Mouse (Mus musculus): ENCODE measurements around the gene Hnf4a. TPM values are rescaled to one million over a fixed set of nuclear protein-coding genes. Genes with fewer than 3 reads are reported as not detected.

The Hnf4a gene
- total RNA-seq, 2 experiments from 2014 or later: not detected

- no peak overlapping the region for H3K27ac ChIP-seq
- H3K4me3 ChIP-seq: no peak overlapping the region
- intact Hi-C loops (cut with DNase I): no loop called here
- TF ChIP-seq CTCF (IDR thresholded peaks at IDR 0.05): no peak
- DNase-seq (ENCODE audit: extremely low spot score in 1 of 2, low spot score in 2 of 2): no peak
Measured at GRCm38 (mm10) chr2:163468866-163469265, 37.7 kb upstream of the Hnf4a start.

DNA sequence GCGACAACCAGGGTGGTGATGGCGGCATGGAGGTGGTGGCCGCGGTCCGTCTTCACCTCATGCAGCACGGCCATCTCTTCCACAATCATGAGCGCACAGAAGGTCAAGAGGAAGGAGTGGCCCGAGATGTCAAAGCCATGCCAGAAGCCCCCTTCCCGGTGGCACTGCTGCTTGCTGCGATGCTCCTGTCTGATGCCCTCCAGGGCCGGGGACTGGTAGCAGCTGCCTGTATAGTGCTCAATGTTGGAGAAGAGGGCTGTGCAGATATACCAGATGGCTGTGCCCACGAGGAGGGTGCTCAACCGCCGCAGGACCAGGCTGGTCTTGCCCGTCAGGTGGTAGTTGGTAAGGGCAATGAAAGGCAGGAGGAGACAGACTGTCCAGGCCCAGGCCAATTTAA, 36.9 kb upstream of the Hnf4a start:
- no peak for TF ChIP-seq CTCF (IDR thresholded peaks at IDR 0.05)

GRCm38 (mm10) chr2:163471136-163471535, 35.5 kb upstream of the Hnf4a start:
- Histone ChIP-seq H3K27ac (no peak overlapping the region), H3K4me3 (peak overlapping the region; percentile 84)
- no peak for DNase-seq (ENCODE audit: extremely low spot score in 1 of 2, low spot score in 2 of 2)
- no peak for TF ChIP-seq CTCF (IDR thresholded peaks at IDR 0.05)
- intact Hi-C loops (cut with DNase I): no loop called here

More for the DNA sequence above, 36.9 kb upstream of the Hnf4a start:
- intact Hi-C loops (cut with DNase I): no loop called here
- no peak for DNase-seq (ENCODE audit: extremely low spot score in 1 of 2, low spot score in 2 of 2)
- Histone ChIP-seq H3K4me3 (no peak overlapping the region), H3K27ac (no peak overlapping the region)

GRCm38 (mm10) chr2:163471710-163472465, 34.7 kb upstream of the Hnf4a start:
- no peak for DNase-seq (ENCODE audit: extremely low spot score in 1 of 2, low spot score in 2 of 2)
- Histone ChIP-seq H3K27ac (peak overlapping the region; percentile 85), H3K4me3 (peak overlapping the region; percentile 84)
- TF ChIP-seq CTCF (IDR thresholded peaks at IDR 0.05): no peak
- intact Hi-C loops (cut with DNase I): loop anchor here (1.0 kb wide), 1 partner anchor 53 kb away; no protein-coding TSS in a partner anchor

DNA sequence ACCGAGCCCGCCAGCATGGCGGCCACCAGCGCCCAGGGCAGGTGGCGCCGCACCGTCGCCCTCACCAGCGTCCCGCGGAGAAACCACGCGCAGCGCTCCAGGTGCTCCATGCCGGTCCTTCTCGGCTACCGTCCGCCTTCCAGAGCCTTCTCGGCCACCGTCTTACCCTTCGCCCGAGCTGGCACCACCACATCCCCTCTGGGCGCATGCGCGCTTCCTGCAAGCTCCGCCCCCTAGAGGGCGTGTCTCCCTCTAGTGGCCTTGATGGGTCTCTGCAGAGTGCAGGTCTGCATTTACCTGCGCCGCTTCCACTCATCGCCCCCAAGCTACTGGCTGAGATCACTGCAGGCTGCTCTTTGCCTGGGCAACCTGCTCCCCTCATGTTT, 34.1 kb upstream of the Hnf4a start, which contains the start of gene Fitm2:
Fitm2 (minus strand) TSS at position 164 of the 386 bp plus-strand sequence.
- peak; percentile 99 for TF ChIP-seq CTCF (IDR thresholded peaks at IDR 0.05)
- DNase-seq (ENCODE audit: extremely low spot score in 1 of 2, low spot score in 2 of 2): peak; percentile 96 to 99
- Histone ChIP-seq H3K4me3 (peak within 1 kb of the TSS; percentile 84), H3K27ac (peak within 1 kb of the TSS; percentile 85)
- intact Hi-C loops (cut with DNase I): loop anchor here (1.0 kb wide), 1 partner anchor 53 kb away; no protein-coding TSS in a partner anchor

GRCm38 (mm10) chr2:163480191-163480825, 26.3 kb upstream of the Hnf4a start:
- TF ChIP-seq CTCF (IDR thresholded peaks at IDR 0.05): peak; percentile 50
- no peak overlapping the region for H3K27ac ChIP-seq
- no peak for DNase-seq (ENCODE audit: extremely low spot score in 1 of 2, low spot score in 2 of 2)
- no peak overlapping the region for H3K4me3 ChIP-seq
- intact Hi-C loops (cut with DNase I): no loop called here

- Histone ChIP-seq H3K27ac (no peak overlapping the region), H3K4me3 (no peak overlapping the region)
- intact Hi-C loops (cut with DNase I): no loop called here
- TF ChIP-seq CTCF (IDR thresholded peaks at IDR 0.05): no peak; the same call in 1 of the 2 replicates
- DNase-seq (ENCODE audit: extremely low spot score in 1 of 2, low spot score in 2 of 2): no peak
Measured at GRCm38 (mm10) chr2:163481539-163482029, 25.0 kb upstream of the Hnf4a start.

- Histone ChIP-seq H3K4me3 (no peak overlapping the region), H3K27ac (no peak overlapping the region)
- intact Hi-C loops (cut with DNase I): no loop called here
- no peak for DNase-seq (ENCODE audit: extremely low spot score in 1 of 2, low spot score in 2 of 2)
- no peak for TF ChIP-seq CTCF (IDR thresholded peaks at IDR 0.05)
Measured at GRCm38 (mm10) chr2:163487360-163487759, 19.2 kb upstream of the Hnf4a start.

GRCm38 (mm10) chr2:163489725-163490291, 16.8 kb upstream of the Hnf4a start:
- TF ChIP-seq CTCF (IDR thresholded peaks at IDR 0.05): no peak
- no peak for DNase-seq (ENCODE audit: extremely low spot score in 1 of 2, low spot score in 2 of 2)
- Histone ChIP-seq H3K4me3 (no peak overlapping the region), H3K27ac (no peak overlapping the region)
- intact Hi-C loops (cut with DNase I): no loop called here

GRCm38 (mm10) chr2:163490656-163491055, 16.0 kb upstream of the Hnf4a start:
- intact Hi-C loops (cut with DNase I): no loop called here
- no peak for TF ChIP-seq CTCF (IDR thresholded peaks at IDR 0.05)

DNA sequence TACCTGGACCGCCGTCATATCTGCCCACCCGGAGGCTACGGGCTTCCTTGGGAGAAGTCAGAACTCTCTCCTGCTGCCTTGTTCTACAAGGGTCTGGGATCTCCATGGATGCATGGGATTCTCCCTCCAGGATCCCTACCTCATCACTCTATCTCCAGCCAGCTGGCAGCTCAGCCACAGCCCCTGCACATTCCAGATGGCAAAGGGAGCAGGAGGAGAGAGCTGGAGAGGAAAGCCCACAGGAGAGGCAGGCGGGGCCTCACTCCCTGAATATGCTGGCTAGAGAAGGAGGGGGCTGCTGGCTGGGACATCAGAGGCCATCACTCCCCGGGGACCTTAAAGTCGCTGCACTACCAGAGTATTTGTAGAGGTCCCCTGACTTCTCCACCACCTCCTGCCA, 15.3 kb upstream of the Hnf4a start:
- intact Hi-C loops (cut with DNase I): no loop called here
- Histone ChIP-seq H3K4me3 (no peak overlapping the region), H3K27ac (no peak overlapping the region)
- no peak for DNase-seq (ENCODE audit: extremely low spot score in 1 of 2, low spot score in 2 of 2)
- no peak for TF ChIP-seq CTCF (IDR thresholded peaks at IDR 0.05)

More at GRCm38 (mm10) chr2:163490656-163491055, 16.0 kb upstream of the Hnf4a start:
- no peak overlapping the region for H3K4me3 ChIP-seq
- H3K27ac ChIP-seq: no peak overlapping the region
- no peak for DNase-seq (ENCODE audit: extremely low spot score in 1 of 2, low spot score in 2 of 2)

- no peak within 1 kb of the TSS for H3K4me3 ChIP-seq
- DNase-seq (ENCODE audit: extremely low spot score in 1 of 2, low spot score in 2 of 2): no peak
- TF ChIP-seq CTCF (IDR thresholded peaks at IDR 0.05): no peak
- intact Hi-C loops (cut with DNase I): no loop called here
- no peak within 1 kb of the TSS for H3K27ac ChIP-seq
Measured at GRCm38 (mm10) chr2:163492018-163492417, 14.6 kb upstream of the Hnf4a start, which contains the start of gene R3hdml. R3hdml (plus strand) TSS chr2:163492318.
